Mouse (Mus musculus) left cerebral cortex, adult 11 months (tissue): Measurements from ENCODE around the gene Msl1.
A peak's percentile ranks its signal among the peaks of the same experiment; 100 is the strongest.
"Not testable (repeated sequence)": the region's sequence is repeated elsewhere in the genome, so short reads cannot be mapped to it uniquely, and the experiment has no call there.

Experiments used
- DNase-seq: peaks from one replicate; pipeline ENCODE4 v3.0.0; 2022; ENCODE audit warnings: low spot score

The Msl1 gene

GRCm38 (mm10) chr11:98796515-98797216, 1.4 kb downstream of the Msl1 start:
- no peak for DNase-seq

GRCm38 (mm10) chr11:98797306-98797705, 2.0 kb downstream of the Msl1 start:
- no peak for DNase-seq

GRCm38 (mm10) chr11:98797909-98798308, 2.6 kb downstream of the Msl1 start:
- DNase-seq: no peak

GRCm38 (mm10) chr11:98804605-98805004, 9.3 kb downstream of the Msl1 start, which contains the start of gene Casc3:
TSS of gene Casc3 (plus strand) at chr11:98804905.
- no peak for DNase-seq

GRCm38 (mm10) chr11:98808417-98808816, 13.1 kb downstream of the Msl1 start:
- no peak for DNase-seq

GRCm38 (mm10) chr11:98809457-98810290, 14.4 kb downstream of the Msl1 start:
- DNase-seq: peak; percentile 98

GRCm38 (mm10) chr11:98810686-98811085, 15.4 kb downstream of the Msl1 start:
- no peak for DNase-seq

GRCm38 (mm10) chr11:98816706-98817239, 21.5 kb downstream of the Msl1 start:
- no peak for DNase-seq

GRCm38 (mm10) chr11:98820968-98821367, 25.7 kb downstream of the Msl1 start:
- DNase-seq: no peak

GRCm38 (mm10) chr11:98826071-98826470, 30.8 kb downstream of the Msl1 start:
- DNase-seq: not testable (repeated sequence)

- DNase-seq: no peak
Observed at GRCm38 (mm10) chr11:98827877-98828276, 32.6 kb downstream of the Msl1 start.

GRCm38 (mm10) chr11:98829091-98829775, 33.9 kb downstream of the Msl1 start:
- no peak for DNase-seq

- DNase-seq: no peak
Observed at GRCm38 (mm10) chr11:98829875-98830274, 34.6 kb downstream of the Msl1 start.

- DNase-seq: no peak
Observed at GRCm38 (mm10) chr11:98835296-98835695, 40.0 kb downstream of the Msl1 start.

- no peak for DNase-seq
Observed at GRCm38 (mm10) chr11:98835725-98836124, 40.4 kb downstream of the Msl1 start.

- DNase-seq: no peak
Observed at GRCm38 (mm10) chr11:98836128-98836527, 40.8 kb downstream of the Msl1 start.

GRCm38 (mm10) chr11:98836651-98837141, 41.4 kb downstream of the Msl1 start, which contains the start of gene Rapgefl1:
TSS of gene Rapgefl1 (plus strand) at chr11:98836785.
- DNase-seq: peak; percentile 69

- no peak for DNase-seq
Observed at GRCm38 (mm10) chr11:98837231-98837704, 42.0 kb downstream of the Msl1 start.

- DNase-seq: no peak
Observed at GRCm38 (mm10) chr11:98837917-98838316, 42.6 kb downstream of the Msl1 start.

GRCm38 (mm10) chr11:98838512-98838911, 43.2 kb downstream of the Msl1 start:
- peak; percentile 55 for DNase-seq

- no peak for DNase-seq
Observed at GRCm38 (mm10) chr11:98839402-98839801, 44.1 kb downstream of the Msl1 start.

- DNase-seq: no peak
Observed at GRCm38 (mm10) chr11:98839897-98840296, 44.6 kb downstream of the Msl1 start.
